Mouse (Mus musculus): ENCODE measurements at regions not wholly inside any gene's neighbourhood (a gene's known extent, or its start where the extent isn't known, plus 50 kb on each side); places are given as distances from the start of the nearest gene placed in this dataset.

GRCm38 (mm10) chr9:32815473-32815872 lies 179.5 kb downstream of the Ets1 start:
- no peak for DNase-seq (ENCODE audit: low read depth, low spot score)

- DNase-seq (ENCODE audit: low read depth, low spot score), result peak; percentile 56
Measured at GRCm38 (mm10) chr9:32816649-32817425, 180.8 kb downstream of the Ets1 start.

GRCm38 (mm10) chr9:32817442-32818358 lies 181.7 kb downstream of the Ets1 start:
- DNase-seq (ENCODE audit: low read depth, low spot score), result no peak

- peak; percentile 7 for DNase-seq (ENCODE audit: low read depth, low spot score)
Measured at GRCm38 (mm10) chr9:32823439-32824133, 187.6 kb downstream of the Ets1 start.

- DNase-seq (ENCODE audit: low read depth, low spot score), result no peak
Measured at GRCm38 (mm10) chr9:32824134-32824531, 188.1 kb downstream of the Ets1 start.

GRCm38 (mm10) chr9:32830268-32830891 lies 194.4 kb downstream of the Ets1 start:
- no peak for DNase-seq (ENCODE audit: low read depth, low spot score)

- no peak for DNase-seq (ENCODE audit: low read depth, low spot score)
Measured at GRCm38 (mm10) chr9:32833373-32833772, 197.4 kb downstream of the Ets1 start.

GRCm38 (mm10) chr9:32834751-32835625 lies 199.0 kb downstream of the Ets1 start:
- peak; percentile 9 for DNase-seq (ENCODE audit: low read depth, low spot score)

GRCm38 (mm10) chr9:32835626-32835971 lies 199.6 kb downstream of the Ets1 start:
- peak; percentile 29 for DNase-seq (ENCODE audit: low read depth, low spot score)

- no peak for DNase-seq (ENCODE audit: low read depth, low spot score)
Measured at GRCm38 (mm10) chr9:32836371-32836770, 200.3 kb downstream of the Ets1 start.

GRCm38 (mm10) chr9:32847361-32847760 lies 211.3 kb downstream of the Ets1 start:
- no peak for DNase-seq (ENCODE audit: low read depth, low spot score)

GRCm38 (mm10) chr9:32852282-32852681 lies 216.3 kb downstream of the Ets1 start:
- DNase-seq (ENCODE audit: low read depth, low spot score), result no peak

- no peak for DNase-seq (ENCODE audit: low read depth, low spot score)
Measured at GRCm38 (mm10) chr9:32863286-32863685, 227.3 kb downstream of the Ets1 start.

- DNase-seq (ENCODE audit: low read depth, low spot score), result no peak
Measured at GRCm38 (mm10) chr9:32868936-32869335, 232.9 kb downstream of the Ets1 start.

- peak; percentile 3 for DNase-seq (ENCODE audit: low read depth, low spot score)
Measured at GRCm38 (mm10) chr9:32874306-32874875, 238.4 kb downstream of the Ets1 start.

- no peak for DNase-seq (ENCODE audit: low read depth, low spot score)
Measured at GRCm38 (mm10) chr9:32882819-32883587, 247.0 kb downstream of the Ets1 start.

GRCm38 (mm10) chr9:32886008-32886650 lies 250.1 kb downstream of the Ets1 start:
- DNase-seq (ENCODE audit: low read depth, low spot score), result peak; percentile 27

- DNase-seq (ENCODE audit: low read depth, low spot score), result peak; percentile 6
Measured at GRCm38 (mm10) chr9:32899801-32900200, 263.8 kb downstream of the Ets1 start.

- DNase-seq (ENCODE audit: low read depth, low spot score), result peak; percentile 39
Measured at GRCm38 (mm10) chr9:32901287-32901686, 265.3 kb downstream of the Ets1 start.
